Mouse (Mus musculus) liver, embryonic 14.5 days (tissue): ENCODE measurements around the gene Epop.

Experiments
- CTCF ChIP-seq: IDR thresholded peaks from 2 replicates; pipeline ENCODE4 v1.5.1; 2016; ENCODE audit warnings: antibody characterized with exemption, low read depth, control low read depth
- EP300 ChIP-seq: IDR thresholded peaks from 2 replicates; pipeline ENCODE4 v1.6.1; 2016; ENCODE audit warnings: antibody characterized with exemption, low read depth

GRCm38 (mm10) chr11:97661648-97662133 is 32.2 kb upstream of the Epop start:
- TF ChIP-seq CTCF (no peak), EP300 (no peak)
